ENCODE assay signal across 17 mouse cellular contexts in the genomic region with DNA sequence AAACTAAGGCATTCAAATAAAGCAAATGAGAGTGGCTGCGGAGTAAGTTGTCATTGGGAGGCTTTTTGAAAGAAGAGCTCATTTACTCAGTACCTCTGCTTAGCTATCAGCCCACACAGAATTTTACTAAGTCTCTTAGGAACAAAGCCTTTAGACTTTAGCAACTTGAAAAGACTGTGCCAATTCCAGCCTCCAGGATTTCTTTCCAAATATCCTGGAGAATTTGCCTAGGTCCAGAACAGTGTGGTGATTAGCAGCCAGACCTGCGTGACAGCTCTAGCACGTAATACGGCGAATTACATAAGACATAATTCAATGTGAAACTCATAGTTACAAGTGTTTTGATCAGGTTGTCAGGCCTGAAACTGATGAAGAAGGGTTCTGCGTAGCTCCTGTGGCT. TPM values are rescaled to one million over a fixed set of nuclear protein-coding genes. Genes with fewer than 3 reads are reported as not detected.
"Had no signal": no experiment of that assay in that cellular context is flagged by ENCODE, and none has a peak within 500 bp of the region (broad histone marks: within the 10 kb centered on the region; RNA-seq: fewer than 3 reads in every experiment).

No protein-coding gene starts in this region.

- H3K4me3 ChIP-seq: lung, embryonic 15.5 days; megakaryocyte, embryonic 14.5 days; midbrain, embryonic 13.5 days; midbrain, embryonic 15.5 days; neural tube, embryonic 12.5 days had no signal

- H3K4me1 ChIP-seq: lung, embryonic 15.5 days; megakaryocyte, embryonic 14.5 days; midbrain, embryonic 13.5 days; midbrain, embryonic 15.5 days; neural tube, embryonic 12.5 days had no signal

- ATAC-seq: liver, postnatal 0 days; lung, postnatal 0 days; midbrain, embryonic 13.5 days; midbrain, embryonic 15.5 days had no signal

- DNase-seq: liver, postnatal 0 days; lung, adult 2 months; lung, postnatal 14 days; lung, postnatal 36 days; right cerebral cortex, postnatal 25 days; right cerebral cortex, postnatal 4 days; spleen, adult 18-20 months; thymus, adult 18-20 months; thymus, postnatal 25 days; thymus, postnatal 4 days had no signal

- H3K27me3 ChIP-seq: lung, embryonic 15.5 days; megakaryocyte, embryonic 14.5 days; midbrain, embryonic 13.5 days; midbrain, embryonic 15.5 days; neural tube, embryonic 12.5 days had no signal

- H3K27ac ChIP-seq: lung, embryonic 15.5 days; macrophage; midbrain, embryonic 13.5 days; midbrain, embryonic 15.5 days; neural tube, embryonic 12.5 days had no signal

- H3K36me3 ChIP-seq: lung, embryonic 15.5 days had no signal

RNA-seq across cellular contexts. Expression of a gene that starts 16.8 kb away (rescaled TPM):
- polyA plus RNA-seq: macrophage had no signal
